In the genomic region with DNA sequence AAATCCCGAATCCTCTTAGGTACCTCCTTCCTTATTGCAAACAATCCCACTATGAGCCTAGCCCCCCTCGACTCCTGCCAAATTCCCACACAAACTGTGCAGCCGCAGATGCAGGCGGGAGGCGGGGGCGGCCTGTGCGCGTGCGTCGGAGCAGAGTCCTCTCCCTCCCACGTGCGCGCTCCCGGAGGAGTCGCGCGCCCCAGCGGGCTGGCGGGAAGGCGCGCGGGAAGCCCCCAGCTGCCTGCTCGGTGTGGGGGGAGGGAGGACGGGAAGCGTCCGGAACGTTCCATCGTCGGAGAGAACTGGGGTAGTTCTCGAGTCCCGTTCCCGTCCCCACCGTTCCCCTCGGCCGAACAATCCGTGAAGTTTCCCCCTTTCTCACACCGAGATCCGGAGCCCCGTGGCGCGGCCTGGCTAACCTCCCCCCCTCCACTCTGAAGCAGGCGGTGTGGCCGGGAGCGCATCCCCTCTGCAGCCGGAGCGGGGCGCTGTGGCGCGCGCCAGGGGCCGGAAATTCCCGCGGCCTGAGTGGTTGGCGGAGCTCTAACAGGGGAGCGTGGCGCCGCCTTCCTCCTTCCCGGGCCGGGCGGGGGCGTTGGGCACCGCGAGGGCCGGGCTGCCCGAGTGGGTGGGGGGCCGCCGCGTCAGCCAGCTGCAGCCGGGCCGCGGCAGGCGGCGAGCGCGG, we compare ENCODE assay signal across 8 mouse cellular contexts. TPM values are rescaled to one million over a fixed set of nuclear protein-coding genes. Genes with fewer than 3 reads are reported as not detected.
DNase-seq lines count a peak whose midpoint lies in the region; ATAC-seq and TF ChIP-seq lines count a peak whose summit lies in the region.

No protein-coding gene starts in this region.

- under 1% methylated on average over 68 of the region's 75 CpGs for WGBS in hindbrain, embryonic 10.5 days
- WGBS in lung, postnatal 0 days = under 1% methylated on average over 46 of the region's 75 CpGs

- peak overlapping the region; percentile 98 for H3K27ac ChIP-seq in hindbrain, embryonic 10.5 days
- H3K27ac ChIP-seq in lung, postnatal 0 days (ENCODE audit: low read length) = peak overlapping the region; percentile 93

- H3K4me3 ChIP-seq in hindbrain, embryonic 10.5 days = peak overlapping the region; percentile 90
- H3K4me3 ChIP-seq in lung, postnatal 0 days (ENCODE audit: low read depth, low read length) = peak overlapping the region; percentile 90

- no peak for TF ChIP-seq EP300 in lung, postnatal 0 days (IDR thresholded peaks at IDR 0.05)

- H3K27me3 ChIP-seq in hindbrain, embryonic 10.5 days (ENCODE audit: insufficient read depth, poor library complexity, severe bottlenecking) = no peaks in the 10 kb centered on the region
- H3K27me3 ChIP-seq in lung, postnatal 0 days (replicated peaks; ENCODE audit: insufficient read depth, low read length) = no peaks in the 10 kb centered on the region

- peak overlapping the region; percentile 85 for H3K4me2 ChIP-seq in lung, postnatal 0 days (replicated peaks; ENCODE audit: low read depth, low read length)

- TF ChIP-seq CTCF in lung, postnatal 0 days (IDR thresholded peaks at IDR 0.05) = peak; percentile 89

- peak; percentile 95 for ATAC-seq in lung, postnatal 0 days

- H3K9me3 ChIP-seq in hindbrain, embryonic 10.5 days = no peaks in the 10 kb centered on the region
- no peaks in the 10 kb centered on the region for H3K9me3 ChIP-seq in lung, postnatal 0 days (ENCODE audit: low read length)

- peak overlapping the region; percentile 74 for H3K9ac ChIP-seq in lung, postnatal 0 days (replicated peaks; ENCODE audit: low read depth)

- peak; percentile 85 for DNase-seq in MEL-GATA-1-ER (ENCODE audit: extremely low read depth, low read depth)
- peak; percentile 99 for DNase-seq in cerebellum, adult 8-10 months
- peak; percentile 97 for DNase-seq in forelimb bud, embryonic 11.5 days (ENCODE audit: low read depth, low spot score)
- peak; percentile 99 for DNase-seq in hindbrain, embryonic 10.5 days (ENCODE audit: low spot score)
- peak; percentile 97 for DNase-seq in layer of hippocampus, adult 9-11 months
- DNase-seq in lung, postnatal 0 days (ENCODE audit: low spot score) = peak; percentile 99
- DNase-seq in ovary, postnatal 14 days (ENCODE audit: low spot score) = peak; percentile 97
- peak; percentile 98 for DNase-seq in thymus, postnatal 14 days

- peaks cover 28% of the 10 kb centered on the region for H3K4me1 ChIP-seq in hindbrain, embryonic 10.5 days (replicated peaks)
- peaks cover 5% of the 10 kb centered on the region; the same call in 1 of the 2 replicates for H3K4me1 ChIP-seq in lung, postnatal 0 days (ENCODE audit: insufficient read depth, low read depth, low read length)

- peaks cover 22% of the 10 kb centered on the region for H3K36me3 ChIP-seq in hindbrain, embryonic 10.5 days
- H3K36me3 ChIP-seq in lung, postnatal 0 days (ENCODE audit: insufficient read depth, low read length) = no peaks in the 10 kb centered on the region

RNA-seq across cellular contexts. Expression of a gene that starts 15.4 kb away (rescaled TPM):
- 18.5 and 20.9 TPM in 2 replicates for polyA plus RNA-seq in hindbrain, embryonic 10.5 days (2016; fragmentation: Nextera tagmentation; extraction: Ambion mirVana)
- polyA plus RNA-seq in lung, postnatal 0 days (2015; fragmentation: Nextera tagmentation; extraction: Ambion mirVana) = 16.0 and 17.7 TPM in 2 replicates

Comparison
In these comparisons a context has a peak if more than half of its experiments do, and no peak if none do; other contexts are left out.
1. Peak in every context shown above with its lines: DNase-seq, ATAC-seq, H3K4me3 ChIP-seq and H3K27ac ChIP-seq.